Mouse (Mus musculus): ENCODE measurements around the gene Rps15.

- TF ChIP-seq CTCF (IDR thresholded peaks at IDR 0.05) (0 out of 2 replicates have a peak, but pooled peaks have one; percentile 12), EP300 (IDR thresholded peaks at IDR 0.05; ENCODE audit: insufficient read depth, low read depth, low read length) (no peak)
Measured at GRCm38 (mm10) chr10:80302471-80302881, 10.2 kb downstream of the Rps15 start.
